Comparison of ENCODE assay signal across 20 mouse cellular contexts in the genomic region with DNA sequence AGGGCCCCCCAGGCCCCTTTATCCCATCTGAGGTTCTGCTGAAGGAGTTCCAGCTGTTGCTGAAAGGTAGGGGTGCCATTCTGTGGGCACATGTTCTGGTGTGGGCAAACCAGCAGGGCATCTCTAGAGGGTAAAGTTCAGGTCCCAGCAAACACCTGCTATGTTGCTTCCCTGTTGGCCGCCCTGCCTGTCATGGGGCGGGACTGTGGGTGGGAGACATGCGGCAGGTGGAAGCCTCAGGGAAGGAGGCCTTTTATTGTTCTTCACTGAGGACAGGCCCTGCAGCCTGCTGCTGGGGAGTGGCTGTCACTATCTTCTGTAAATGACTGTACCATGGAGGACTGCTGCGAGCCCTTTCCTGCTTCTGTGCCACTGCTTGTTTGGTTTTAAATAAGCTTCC. TPM values are rescaled to one million over a fixed set of nuclear protein-coding genes. Genes with fewer than 3 reads are reported as not detected.
A peak's percentile ranks its signal among the peaks of the same experiment; 100 is the strongest.
DNase-seq lines count a peak whose midpoint lies in the region; ATAC-seq and TF ChIP-seq lines count a peak whose summit lies in the region.
"Had no signal": no experiment of that assay in that cellular context is flagged by ENCODE, and none has a peak within 500 bp of the region (broad histone marks: within the 10 kb centered on the region; RNA-seq: fewer than 3 reads in every experiment).

No protein-coding gene starts in this region.

- H3K4me1 ChIP-seq in hindbrain, embryonic 10.5 days (replicated peaks) = peaks cover 20% of the 10 kb centered on the region
- H3K4me1 ChIP-seq in hindbrain, embryonic 14.5 days (replicated peaks; ENCODE audit: control insufficient read depth, insufficient read depth, low read length) = no peaks in the 10 kb centered on the region
- peaks cover 4% of the 10 kb centered on the region; the same call in 1 of the 2 replicates for H3K4me1 ChIP-seq in intestine, postnatal 0 days (replicated peaks; ENCODE audit: control insufficient read depth, insufficient read depth, low read length)
- 0 out of 2 replicates have a peak, but pooled peaks cover 3% of the 10 kb centered on the region for H3K4me1 ChIP-seq in stomach, postnatal 0 days (replicated peaks; ENCODE audit: control insufficient read depth, insufficient read depth)

- no peak overlapping the region for H3K4me2 ChIP-seq in hindbrain, embryonic 14.5 days (replicated peaks)
- H3K4me2 ChIP-seq in intestine, postnatal 0 days (replicated peaks; ENCODE audit: low read depth) = no peak overlapping the region
- H3K4me2 ChIP-seq in stomach, postnatal 0 days (replicated peaks; ENCODE audit: low read depth) = no peak overlapping the region
- H3K4me2 ChIP-seq: embryonic facial prominence, embryonic 13.5 days; heart, embryonic 13.5 days; hindbrain, embryonic 12.5 days had no signal

- H3K9ac ChIP-seq in hindbrain, embryonic 14.5 days = no peak overlapping the region
- no peak overlapping the region for H3K9ac ChIP-seq in intestine, postnatal 0 days (ENCODE audit: low read depth, low read length)
- no peak overlapping the region for H3K9ac ChIP-seq in stomach, postnatal 0 days (ENCODE audit: low read length)
- H3K9ac ChIP-seq: embryonic facial prominence, embryonic 13.5 days; heart, embryonic 13.5 days; hindbrain, embryonic 12.5 days had no signal

- no peak for TF ChIP-seq EP300 in stomach, postnatal 0 days (optimal IDR thresholded peaks at IDR 0.05)

- no peak for TF ChIP-seq CTCF in intestine, postnatal 0 days (IDR thresholded peaks at IDR 0.05; ENCODE audit: low read depth)
- no peak for TF ChIP-seq CTCF in stomach, postnatal 0 days (IDR thresholded peaks at IDR 0.05; ENCODE audit: low read depth)

- H3K4me3 ChIP-seq in hindbrain, embryonic 10.5 days = no peak overlapping the region
- H3K4me3 ChIP-seq in hindbrain, embryonic 14.5 days (replicated peaks; ENCODE audit: low read length) = no peak overlapping the region
- no peak overlapping the region for H3K4me3 ChIP-seq in intestine, postnatal 0 days (ENCODE audit: low read depth, low read length)
- no peak overlapping the region for H3K4me3 ChIP-seq in stomach, postnatal 0 days (ENCODE audit: low read depth, low read length)
- H3K4me3 ChIP-seq: embryonic facial prominence, embryonic 13.5 days; heart, embryonic 13.5 days; hindbrain, embryonic 12.5 days had no signal

- no peak for ATAC-seq in hindbrain, embryonic 14.5 days (ENCODE audit: low FRiP score)
- ATAC-seq in intestine, postnatal 0 days = peak; percentile 90
- ATAC-seq in stomach, postnatal 0 days (ENCODE audit: low FRiP score, low TSS enrichment) = peak; percentile 47
- ATAC-seq: forebrain, embryonic 14.5 days; Patski had no signal

- no peak for DNase-seq in hindbrain, embryonic 10.5 days (ENCODE audit: low spot score)
- DNase-seq in hindbrain, embryonic 14.5 days (ENCODE audit: low spot score) = no peak
- peak; percentile 27 for DNase-seq in ZHBTc4 (ENCODE audit: low read depth, low spot score)
- peak; percentile 53 for DNase-seq in stomach, postnatal 0 days (ENCODE audit: low spot score)
- DNase-seq in thymus, postnatal 36 days = no peak
- DNase-seq in adrenal gland, adult (ENCODE audit: inconsistent age in 2 of 2, low spot score in 1 of 2) = no peak
- DNase-seq: cerebellum, adult 11-12 months; cerebellum, adult 9-10 months; cerebellum, postnatal 25 days; gastrocnemius, postnatal 36 days; heart, adult 11 months; heart, postnatal 36 days had no signal

- H3K27me3 ChIP-seq in hindbrain, embryonic 10.5 days (ENCODE audit: insufficient read depth, poor library complexity, severe bottlenecking) = peaks cover 34% of the 10 kb centered on the region
- H3K27me3 ChIP-seq in hindbrain, embryonic 14.5 days (ENCODE audit: control insufficient read depth, insufficient read depth, low read length) = peaks cover 12% of the 10 kb centered on the region
- H3K27me3 ChIP-seq in intestine, postnatal 0 days (replicated peaks; ENCODE audit: control insufficient read depth, insufficient read depth, low read length) = no peaks in the 10 kb centered on the region
- no peaks in the 10 kb centered on the region for H3K27me3 ChIP-seq in stomach, postnatal 0 days (ENCODE audit: control insufficient read depth, insufficient read depth, low read length)
- H3K27me3 ChIP-seq: Patski had no signal

- 0 out of 2 replicates have a peak overlapping the region, but pooled peaks have one; percentile 12 for H3K27ac ChIP-seq in hindbrain, embryonic 10.5 days
- no peak overlapping the region for H3K27ac ChIP-seq in hindbrain, embryonic 14.5 days
- peak overlapping the region; percentile 64; the same call in 1 of the 2 replicates for H3K27ac ChIP-seq in intestine, postnatal 0 days (ENCODE audit: low read depth, low read length)
- H3K27ac ChIP-seq in stomach, postnatal 0 days (replicated peaks) = no peak overlapping the region
- H3K27ac ChIP-seq: embryonic facial prominence, embryonic 13.5 days; heart, embryonic 13.5 days; hindbrain, embryonic 12.5 days; hindbrain, postnatal 0 days had no signal

- WGBS in hindbrain, embryonic 10.5 days = 72% methylated on average over 4 of the region's 4 CpGs
- 66% methylated on average over 4 of the region's 4 CpGs for WGBS in hindbrain, embryonic 14.5 days
- WGBS in intestine, postnatal 0 days = 37% methylated on average over 4 of the region's 4 CpGs
- 39% methylated on average over 4 of the region's 4 CpGs for WGBS in stomach, postnatal 0 days

- H3K9me3 ChIP-seq in hindbrain, embryonic 10.5 days = peaks cover 4% of the 10 kb centered on the region; the same call in 1 of the 2 replicates
- H3K9me3 ChIP-seq in hindbrain, embryonic 14.5 days (ENCODE audit: control insufficient read depth, low read length) = peaks cover 2% of the 10 kb centered on the region; the same call in 1 of the 2 replicates
- H3K9me3 ChIP-seq in intestine, postnatal 0 days (ENCODE audit: control insufficient read depth) = no peaks in the 10 kb centered on the region
- H3K9me3 ChIP-seq in stomach, postnatal 0 days (ENCODE audit: control insufficient read depth, low read length) = no peaks in the 10 kb centered on the region
- H3K9me3 ChIP-seq: embryonic facial prominence, embryonic 13.5 days had no signal

- peaks cover 59% of the 10 kb centered on the region for H3K36me3 ChIP-seq in hindbrain, embryonic 10.5 days
- peaks cover 50% of the 10 kb centered on the region for H3K36me3 ChIP-seq in hindbrain, embryonic 14.5 days (replicated peaks; ENCODE audit: control insufficient read depth, insufficient read depth)
- H3K36me3 ChIP-seq in intestine, postnatal 0 days (ENCODE audit: control insufficient read depth, insufficient read depth) = peaks cover 39% of the 10 kb centered on the region
- peaks cover 12% of the 10 kb centered on the region for H3K36me3 ChIP-seq in stomach, postnatal 0 days (ENCODE audit: control insufficient read depth, insufficient read depth, low read length)

RNA-seq across cellular contexts. Expression of a gene that starts 3.2 kb away (rescaled TPM):
- 0.85 and 1.7 TPM in 2 replicates for polyA plus RNA-seq in hindbrain, embryonic 10.5 days (2016; fragmentation: Nextera tagmentation; extraction: Ambion mirVana)
- polyA plus RNA-seq in hindbrain, embryonic 14.5 days (2014; fragmentation: Nextera tagmentation; extraction: Ambion mirVana) = 0.66 TPM in 1 of 2 replicates, not detected in the other
- 2.7 and 3.1 TPM in 2 replicates for polyA plus RNA-seq in intestine, postnatal 0 days (2015; fragmentation: Nextera tagmentation; extraction: Ambion mirVana)
- polyA plus RNA-seq in stomach, postnatal 0 days (2015; fragmentation: Nextera tagmentation; extraction: Ambion mirVana) = 1.2 and 1.5 TPM in 2 replicates

RNA-seq across cellular contexts. Expression of a gene that starts 18.6 kb away (rescaled TPM):
- polyA plus RNA-seq in hindbrain, embryonic 10.5 days (2016; fragmentation: Nextera tagmentation; extraction: Ambion mirVana) = 0.35 and 0.47 TPM in 2 replicates
- 0.25 and 0.37 TPM in 2 replicates for polyA plus RNA-seq in hindbrain, embryonic 14.5 days (2014; fragmentation: Nextera tagmentation; extraction: Ambion mirVana)
- 1.3 and 1.8 TPM in 2 replicates for polyA plus RNA-seq in intestine, postnatal 0 days (2015; fragmentation: Nextera tagmentation; extraction: Ambion mirVana)
- polyA plus RNA-seq in stomach, postnatal 0 days (2015; fragmentation: Nextera tagmentation; extraction: Ambion mirVana) = 0.61 and 0.80 TPM in 2 replicates

RNA-seq across cellular contexts. Expression of a gene that starts 29.2 kb away (rescaled TPM):
- polyA plus RNA-seq in hindbrain, embryonic 10.5 days (2016; fragmentation: Nextera tagmentation; extraction: Ambion mirVana) = 165 and 173 TPM in 2 replicates
- 132 and 143 TPM in 2 replicates for polyA plus RNA-seq in hindbrain, embryonic 14.5 days (2014; fragmentation: Nextera tagmentation; extraction: Ambion mirVana)
- 51.2 TPM in 2 replicates for polyA plus RNA-seq in intestine, postnatal 0 days (2015; fragmentation: Nextera tagmentation; extraction: Ambion mirVana)
- 58.1 and 60.1 TPM in 2 replicates for polyA plus RNA-seq in stomach, postnatal 0 days (2015; fragmentation: Nextera tagmentation; extraction: Ambion mirVana)

RNA-seq across cellular contexts. Expression of a gene that starts 44.4 kb away (rescaled TPM):
- 285 and 401 TPM in 2 replicates for polyA plus RNA-seq in hindbrain, embryonic 10.5 days (2016; fragmentation: Nextera tagmentation; extraction: Ambion mirVana)
- 125 and 129 TPM in 2 replicates for polyA plus RNA-seq in hindbrain, embryonic 14.5 days (2014; fragmentation: Nextera tagmentation; extraction: Ambion mirVana)
- 84.1 and 84.8 TPM in 2 replicates for polyA plus RNA-seq in intestine, postnatal 0 days (2015; fragmentation: Nextera tagmentation; extraction: Ambion mirVana)
- 40.7 and 43.1 TPM in 2 replicates for polyA plus RNA-seq in stomach, postnatal 0 days (2015; fragmentation: Nextera tagmentation; extraction: Ambion mirVana)

RNA-seq across cellular contexts. Expression of a gene that starts 47.5 kb away (rescaled TPM):
- 0.05 TPM in 1 of 2 replicates, not detected in the other for polyA plus RNA-seq in hindbrain, embryonic 10.5 days (2016; fragmentation: Nextera tagmentation; extraction: Ambion mirVana)
- 0.17 and 0.18 TPM in 2 replicates for polyA plus RNA-seq in hindbrain, embryonic 14.5 days (2014; fragmentation: Nextera tagmentation; extraction: Ambion mirVana)
- polyA plus RNA-seq in intestine, postnatal 0 days (2015; fragmentation: Nextera tagmentation; extraction: Ambion mirVana) = not detected in 2 replicates
- polyA plus RNA-seq in stomach, postnatal 0 days (2015; fragmentation: Nextera tagmentation; extraction: Ambion mirVana) = 0.02 TPM in 1 of 2 replicates, not detected in the other
- polyA plus RNA-seq: embryonic facial prominence, embryonic 13.5 days; heart, postnatal 0 days had no signal

Comparison
In these comparisons a context has a peak if more than half of its experiments do, and no peak if none do; other contexts are left out.
1. H3K27ac ChIP-seq: peak in hindbrain, embryonic 10.5 days (single experiment) and intestine, postnatal 0 days (single experiment); none in hindbrain, embryonic 14.5 days (single experiment) and stomach, postnatal 0 days (single experiment).
2. DNase-seq: peak in ZHBTc4 (single experiment) and stomach, postnatal 0 days (single experiment); none in hindbrain, embryonic 10.5 days (single experiment), hindbrain, embryonic 14.5 days (single experiment), thymus, postnatal 36 days (0 of 2) and adrenal gland, adult (0 of 2).